Mouse (Mus musculus) heart, embryonic 14.5 days (tissue): ENCODE data around the gene Abcb10. TPM values are rescaled to one million over a fixed set of nuclear protein-coding genes. Genes with fewer than 3 reads are reported as not detected.

ENCODE experiments used
- ATAC-seq: fragments of 200-750 bp; cut with Nextera tagmentation; 2 replicates; pipeline ENCODE4 v1.8.0; 2017; ENCODE audit warnings: low read depth, moderate TSS enrichment; ENCODE audit not compliant: insufficient number of reproducible peaks, insufficient read depth, low FRiP score
- H3K27ac ChIP-seq, 2 experiments: fragments of 200-500 bp in 1 of 2; fragments of 300-500 bp in 1 of 2; sonication (generic) in 1 of 2; replicated peaks in 1 of 2; 2 replicates each; pipeline ENCODE4 v1.5.1; 2012 to 2014; ENCODE audit warnings: low read depth in 2 of 2, low read length in 2 of 2, control low read depth in 1 of 2, mild to moderate bottlenecking in 1 of 2, mixed read lengths in 1 of 2; ENCODE audit not compliant: control insufficient read depth in 1 of 2, insufficient read depth in 1 of 2
- H3K27me3 ChIP-seq: fragments of 300-500 bp; sonication (generic); 2 replicates; pipeline ENCODE4 v1.6.1; 2014; ENCODE audit warnings: mild to moderate bottlenecking, low read length, control low read depth; ENCODE audit not compliant: control insufficient read depth, insufficient read depth
- H3K36me3 ChIP-seq: fragments of 300-500 bp; sonication (generic); 2 replicates; pipeline ENCODE4 v1.6.1; 2014; ENCODE audit warnings: mild to moderate bottlenecking, control low read depth, low read length, mixed read lengths; ENCODE audit not compliant: control insufficient read depth, insufficient read depth
- H3K4me1 ChIP-seq, 2 experiments: fragments of 200-500 bp in 1 of 2; fragments of 300-500 bp in 1 of 2; sonication (generic) in 1 of 2; 2 replicates each; pipeline ENCODE4 v1.6.1; 2012 to 2014; ENCODE audit warnings: low read length in 2 of 2, control low read depth in 1 of 2, mixed read lengths in 1 of 2; ENCODE audit not compliant: control insufficient read depth in 2 of 2, insufficient read depth in 2 of 2
- H3K4me2 ChIP-seq: fragments of 300-500 bp; sonication (generic); 2 replicates; pipeline ENCODE4 v1.6.1; 2014; ENCODE audit warnings: mild to moderate bottlenecking, low read length
- H3K4me3 ChIP-seq, 2 experiments: fragments of 200-500 bp in 1 of 2; fragments of 300-500 bp in 1 of 2; sonication (generic) in 1 of 2; 2 replicates each; pipeline ENCODE4 v1.5.1; 2012 to 2014; ENCODE audit warnings: low read length in 2 of 2, mild to moderate bottlenecking in 2 of 2, control low read depth in 1 of 2, low read depth in 1 of 2, moderate library complexity in 1 of 2; ENCODE audit not compliant: control insufficient read depth in 1 of 2, insufficient read depth in 1 of 2
- H3K9ac ChIP-seq: fragments of 300-500 bp; sonication (generic); 2 replicates; pipeline ENCODE4 v1.6.1; 2014; ENCODE audit warnings: mild to moderate bottlenecking, low read length
- H3K9me3 ChIP-seq: fragments of 300-500 bp; sonication (generic); 2 replicates; pipeline ENCODE4 v1.6.1; 2016; ENCODE audit warnings: low read length, control low read depth; ENCODE audit not compliant: control insufficient read depth
- WGBS: fragments of 180-500 bp; shearing (Covaris S2); extraction: QIAGEN DNeasy Blood & Tissue Kit; methylation state at CpG from one replicate; pipeline ENCODE4 v1.1.7; 2014; 5-methylcytosine and 5-hydroxymethylcytosine counted together
- polyA plus RNA-seq: library from polyadenylated mRNA; unstranded; fragments of >200 nt; fragmentation: Nextera tagmentation; extraction: Ambion mirVana; gene quantifications from 2 replicates; pipeline ENCODE4 v1.2.1, GENCODE M21; 2014

Abcb10 gene
- polyA plus RNA-seq, 1 experiment from 2014 or later: 21.5 TPM

- H3K4me3 ChIP-seq: no peak overlapping the region
- H3K9ac ChIP-seq: no peak overlapping the region
- no peaks in the 10 kb centered on the region for H3K9me3 ChIP-seq
- no peak for ATAC-seq
- H3K27me3 ChIP-seq: no peaks in the 10 kb centered on the region
- no peak overlapping the region for H3K27ac ChIP-seq
- no peak overlapping the region for H3K4me2 ChIP-seq
- peaks cover 36% of the 10 kb centered on the region for H3K36me3 ChIP-seq
- WGBS: 87% methylated on average over 5 of the region's 5 CpGs
- H3K4me1 ChIP-seq: peaks cover 12 to 22% of the 10 kb centered on the region in 2 experiments
These were observed 10.7 kb upstream of the Abcb10 start for GRCm38 (mm10) chr8:123993597-123993996.

DNA sequence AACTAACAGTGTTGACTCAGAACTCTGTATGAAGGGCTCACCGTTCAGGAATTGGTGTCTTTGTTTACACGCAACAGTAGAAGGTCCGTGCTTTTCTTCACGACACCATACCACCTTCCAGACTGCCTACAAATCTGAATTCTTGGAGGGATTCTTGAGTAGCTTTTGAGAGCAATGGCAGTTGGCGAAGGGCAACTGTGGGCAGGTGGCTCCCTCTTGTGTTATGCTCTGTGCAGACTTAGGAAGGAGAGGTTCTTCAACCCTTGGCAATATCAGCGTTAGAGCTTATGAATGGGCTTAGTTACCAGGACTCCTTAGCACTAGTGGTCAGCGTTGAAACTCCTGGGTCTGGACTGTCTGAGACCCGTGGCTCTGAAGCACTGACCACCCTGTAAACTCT lies 9.7 kb upstream of the Abcb10 start:
- H3K9ac ChIP-seq: no peak overlapping the region
- no peaks in the 10 kb centered on the region for H3K27me3 ChIP-seq
- no peaks in the 10 kb centered on the region for H3K9me3 ChIP-seq
- peaks cover 14 to 23% of the 10 kb centered on the region in 2 experiments for H3K4me1 ChIP-seq
- no peak overlapping the region for H3K4me2 ChIP-seq
- no peak for ATAC-seq
- peaks cover 27% of the 10 kb centered on the region for H3K36me3 ChIP-seq
- no peak overlapping the region for H3K4me3 ChIP-seq
- H3K27ac ChIP-seq: no peak overlapping the region
- 63% methylated on average over 8 of the region's 8 CpGs for whole genome bisulfite sequencing

GRCm38 (mm10) chr8:123990277-123991049 lies 7.5 kb upstream of the Abcb10 start:
- Histone ChIP-seq H3K27ac (no peak overlapping the region), H3K4me2 (no peak overlapping the region), H3K4me1 (peaks cover 14 to 23% of the 10 kb centered on the region in 2 experiments), H3K27me3 (no peaks in the 10 kb centered on the region), H3K4me3 (no peak overlapping the region), H3K9me3 (no peaks in the 10 kb centered on the region), H3K36me3 (peaks cover 9% of the 10 kb centered on the region), H3K9ac (no peak overlapping the region)
- WGBS: 41% methylated on average over 13 of the region's 13 CpGs
- no peak for ATAC-seq

DNA sequence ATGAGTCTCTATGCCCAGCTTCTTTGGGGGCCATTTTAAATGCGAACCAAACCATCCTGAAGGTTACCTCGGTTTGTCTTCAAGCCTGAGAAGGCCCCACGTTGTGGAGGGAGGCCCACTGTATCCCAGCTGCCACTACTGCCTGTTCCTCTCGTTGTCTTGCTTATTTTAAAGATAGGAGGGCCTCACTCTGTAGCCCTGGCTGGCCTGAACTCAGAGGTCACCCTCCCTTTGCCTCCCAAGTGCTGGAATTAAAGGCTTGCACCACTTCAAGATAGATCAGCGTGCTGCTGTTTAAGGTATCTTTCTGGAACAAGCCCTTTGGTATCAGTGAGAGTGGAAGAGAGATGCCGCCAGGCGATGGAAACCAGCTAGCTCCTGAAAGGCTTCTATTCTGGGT lies 6.2 kb upstream of the Abcb10 start:
- ATAC-seq: no peak
- WGBS: 11% methylated on average over 7 of the region's 7 CpGs
- 0 out of 2 replicates have a peak overlapping the region, but pooled peaks have one; percentile 1 for H3K9ac ChIP-seq
- 0 out of 2 replicates have a peak, but pooled peaks cover 4% of the 10 kb centered on the region for H3K36me3 ChIP-seq
- peak overlapping the region; percentile 57 to 73 for H3K27ac ChIP-seq
- H3K4me1 ChIP-seq: peaks cover 14 to 23% of the 10 kb centered on the region in 2 experiments
- peak overlapping the region; percentile 35 for H3K4me2 ChIP-seq
- no peaks in the 10 kb centered on the region for H3K27me3 ChIP-seq
- H3K4me3 ChIP-seq: no peak overlapping the region
- no peaks in the 10 kb centered on the region for H3K9me3 ChIP-seq

GRCm38 (mm10) chr8:123988605-123989038 lies 5.7 kb upstream of the Abcb10 start:
- H3K9ac ChIP-seq: 0 out of 2 replicates have a peak overlapping the region, but pooled peaks have one; percentile 1
- 19% methylated on average over 6 of the region's 6 CpGs for WGBS
- peak overlapping the region; percentile 35 for H3K4me2 ChIP-seq
- H3K27me3 ChIP-seq: no peaks in the 10 kb centered on the region
- peaks cover 14 to 23% of the 10 kb centered on the region in 2 experiments for H3K4me1 ChIP-seq
- no peaks in the 10 kb centered on the region for H3K9me3 ChIP-seq
- ATAC-seq: 0 out of 2 replicates have a peak, but pooled peaks have one; percentile 32
- H3K36me3 ChIP-seq: 0 out of 2 replicates have a peak, but pooled peaks cover 4% of the 10 kb centered on the region
- no peak overlapping the region for H3K4me3 ChIP-seq
- H3K27ac ChIP-seq: peak overlapping the region; percentile 57 to 73

DNA sequence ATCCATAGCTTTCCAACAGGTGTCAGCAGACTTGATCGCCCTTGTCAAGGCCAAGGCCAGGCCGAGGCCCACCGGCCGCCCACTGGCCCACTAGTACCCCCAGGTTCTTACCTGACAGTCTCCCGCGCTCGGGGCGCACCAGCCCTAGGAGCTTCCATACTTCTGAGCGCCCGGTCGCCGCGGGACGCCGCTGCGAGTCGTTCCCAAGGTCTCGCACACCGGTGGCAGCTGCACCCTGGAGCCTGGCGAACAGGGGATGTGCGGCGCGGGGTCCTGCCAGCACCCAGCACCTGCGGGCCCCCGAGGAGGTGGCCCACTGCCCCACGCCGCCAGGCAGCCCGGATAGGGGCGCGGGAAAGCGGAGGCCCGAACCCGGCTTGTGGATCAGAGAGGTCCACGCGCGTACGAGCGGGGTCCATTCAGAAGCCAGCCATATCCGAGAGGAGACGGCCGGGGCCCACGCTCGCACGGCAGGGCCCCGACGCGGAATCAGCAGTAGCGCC lies 580 bp downstream of the Abcb10 start:
- Histone ChIP-seq H3K27me3 (no peaks in the 10 kb centered on the region), H3K36me3 (no peaks in the 10 kb centered on the region), H3K27ac (peak overlapping the region; percentile 57 to 84), H3K9ac (peak overlapping the region; percentile 96), H3K4me2 (peak overlapping the region; percentile 94), H3K9me3 (no peaks in the 10 kb centered on the region), H3K4me1 (peaks cover 25 to 31% of the 10 kb centered on the region in 2 experiments), H3K4me3 (peak overlapping the region; percentile 77 to 93)
- WGBS: under 1% methylated on average over 48 of the region's 48 CpGs
- peak; percentile 10; the same call in 1 of the 2 replicates for ATAC-seq

DNA sequence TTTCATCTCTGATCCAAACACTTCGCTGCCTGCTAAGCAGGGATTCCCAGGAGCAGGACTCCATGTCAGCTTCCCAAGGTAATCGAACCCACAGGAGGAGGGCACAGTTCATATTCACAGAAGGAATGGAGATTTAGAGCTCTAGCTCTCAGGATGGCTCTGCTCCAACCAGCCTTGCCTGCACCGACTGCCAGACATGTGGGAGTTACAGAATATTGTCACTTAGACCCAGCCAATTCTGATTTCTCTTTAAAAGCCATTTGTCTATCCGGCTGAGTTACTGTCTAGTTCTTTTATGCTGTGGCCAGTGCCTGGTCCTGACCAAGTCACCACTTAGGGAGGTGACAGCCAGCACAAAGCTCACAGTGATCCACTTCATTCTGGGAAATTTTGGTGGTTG lies 1.2 kb downstream of the Abcb10 start:
- Histone ChIP-seq H3K27me3 (no peaks in the 10 kb centered on the region), H3K9ac (peak overlapping the region; percentile 96), H3K4me3 (peak overlapping the region; percentile 8 to 93; a peak in 3 of 4 replicates), H3K4me1 (peaks cover 25 to 31% of the 10 kb centered on the region in 2 experiments), H3K9me3 (no peaks in the 10 kb centered on the region), H3K4me2 (peak overlapping the region; percentile 94), H3K27ac (no peak overlapping the region), H3K36me3 (no peaks in the 10 kb centered on the region)
- ATAC-seq: no peak
- WGBS: 41% methylated on average over 4 of the region's 4 CpGs
